Mouse (Mus musculus): ENCODE data around the gene B4galt2. TPM values are rescaled to one million over a fixed set of nuclear protein-coding genes. Genes with fewer than 3 reads are reported as not detected.

B4galt2 gene
- polyA plus RNA-seq, 1 experiment from 2014 or later: 11.9 TPM

DNA sequence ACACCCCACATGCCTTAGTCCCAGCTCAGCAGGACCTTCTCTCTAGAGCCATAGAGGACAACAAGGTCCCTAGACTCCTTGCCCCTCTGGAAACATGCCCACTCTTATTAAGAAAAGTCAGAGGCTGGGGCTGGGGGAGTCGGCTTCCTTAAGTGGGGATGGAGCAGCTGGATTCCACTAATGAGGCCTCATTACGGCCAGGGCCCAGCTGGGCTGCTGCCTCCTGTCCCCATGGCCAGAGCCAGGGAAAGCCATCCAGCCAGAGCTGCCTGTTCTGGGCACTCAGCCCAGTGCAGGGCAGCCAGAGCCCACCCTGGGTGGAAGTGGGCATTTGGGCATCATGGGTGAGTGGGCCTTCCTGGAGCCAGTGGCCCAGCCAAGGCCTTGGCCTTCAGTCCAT, 36.3 kb downstream of the B4galt2 start:
- Histone ChIP-seq H3K9me3 (ENCODE audit: control insufficient read depth, low read length) (no peaks in the 10 kb centered on the region), H3K4me3 (ENCODE audit: low read depth, low read length) (no peak overlapping the region), H3K9ac (ENCODE audit: low read length) (no peak overlapping the region), H3K36me3 (ENCODE audit: control insufficient read depth, insufficient read depth, low read length) (peaks cover 6% of the 10 kb centered on the region), H3K4me2 (replicated peaks; ENCODE audit: low read depth) (no peak overlapping the region), H3K4me1 (replicated peaks; ENCODE audit: control insufficient read depth, insufficient read depth) (no peaks in the 10 kb centered on the region), H3K27me3 (ENCODE audit: control insufficient read depth, insufficient read depth, low read length) (no peaks in the 10 kb centered on the region), H3K27ac (replicated peaks) (no peak overlapping the region)
- TF ChIP-seq CTCF (IDR thresholded peaks at IDR 0.05; ENCODE audit: low read depth): no peak
- TF ChIP-seq EP300 (optimal IDR thresholded peaks at IDR 0.05): no peak
- DNase-seq (ENCODE audit: low spot score) (no peak), ATAC-seq (ENCODE audit: low FRiP score, low TSS enrichment) (no peak)
- WGBS: 61% methylated on average over 2 of the region's 2 CpGs

DNA sequence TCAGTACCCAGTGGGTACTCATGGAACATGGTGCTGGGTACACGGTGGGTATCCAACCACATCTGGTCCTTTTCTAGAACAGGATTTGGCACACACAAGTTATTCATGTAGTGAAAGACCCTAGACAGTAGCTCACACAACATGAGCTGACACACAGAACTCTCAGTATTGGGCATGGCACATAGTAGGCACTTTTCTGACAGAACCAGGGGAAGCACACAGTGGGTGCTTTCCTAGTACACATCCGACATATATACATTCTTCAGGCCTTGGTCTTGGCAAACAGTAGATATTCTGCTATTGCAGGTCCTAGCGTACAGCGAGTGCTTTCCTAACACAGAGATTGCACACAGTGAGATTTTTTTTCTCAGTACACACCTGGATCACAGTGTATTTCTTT, 37.0 kb downstream of the B4galt2 start:
- DNase-seq (ENCODE audit: low spot score): no peak
- no peak overlapping the region for H3K9ac ChIP-seq (ENCODE audit: low read length)
- TF ChIP-seq EP300 (optimal IDR thresholded peaks at IDR 0.05) (no peak), CTCF (IDR thresholded peaks at IDR 0.05; ENCODE audit: low read depth) (no peak)

DNA sequence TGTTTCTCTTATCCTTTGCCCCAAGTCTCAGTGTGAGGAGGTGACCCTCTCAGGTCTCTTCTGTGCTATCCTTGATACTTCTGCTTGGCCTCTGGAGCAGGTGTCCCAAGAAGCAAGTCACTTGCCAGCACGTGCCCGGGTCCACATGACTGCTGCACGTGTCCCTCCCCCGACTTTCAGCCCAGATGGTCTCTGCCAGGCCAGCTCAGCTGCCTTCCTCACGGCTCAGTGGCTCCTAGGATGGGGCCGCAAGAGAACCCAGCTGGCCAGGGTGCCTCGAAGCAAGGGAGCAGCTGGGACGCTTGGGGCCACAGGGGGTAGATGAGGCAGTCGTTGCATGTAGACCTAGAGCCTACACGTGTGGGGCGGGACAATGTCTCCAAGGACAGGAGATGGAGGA, 38.0 kb downstream of the B4galt2 start:
- H3K9ac ChIP-seq (ENCODE audit: low read length): no peak overlapping the region
- no peak overlapping the region for H3K4me3 ChIP-seq (ENCODE audit: low read depth, low read length)
- H3K27ac ChIP-seq (replicated peaks): no peak overlapping the region
- no peak for ATAC-seq (ENCODE audit: low FRiP score, low TSS enrichment)
- WGBS: 83% methylated on average over 11 of the region's 11 CpGs
- DNase-seq (ENCODE audit: low spot score): no peak
- TF ChIP-seq EP300 (optimal IDR thresholded peaks at IDR 0.05): no peak
- no peak for TF ChIP-seq CTCF (IDR thresholded peaks at IDR 0.05; ENCODE audit: low read depth)
- no peaks in the 10 kb centered on the region for H3K27me3 ChIP-seq (ENCODE audit: control insufficient read depth, insufficient read depth, low read length)
- peaks cover 6% of the 10 kb centered on the region for H3K36me3 ChIP-seq (ENCODE audit: control insufficient read depth, insufficient read depth, low read length)
- no peak overlapping the region for H3K4me2 ChIP-seq (replicated peaks; ENCODE audit: low read depth)
- peaks cover 2% of the 10 kb centered on the region; the same call in 1 of the 2 replicates for H3K4me1 ChIP-seq (replicated peaks; ENCODE audit: control insufficient read depth, insufficient read depth)
- no peaks in the 10 kb centered on the region for H3K9me3 ChIP-seq (ENCODE audit: control insufficient read depth, low read length)

More for the DNA sequence above, 37.0 kb downstream of the B4galt2 start:
- H3K36me3 ChIP-seq (ENCODE audit: control insufficient read depth, insufficient read depth, low read length): peaks cover 6% of the 10 kb centered on the region
- peaks cover under 1% of the 10 kb centered on the region; the same call in 1 of the 2 replicates for H3K4me1 ChIP-seq (replicated peaks; ENCODE audit: control insufficient read depth, insufficient read depth)
- no peaks in the 10 kb centered on the region for H3K9me3 ChIP-seq (ENCODE audit: control insufficient read depth, low read length)
- ATAC-seq (ENCODE audit: low FRiP score, low TSS enrichment): no peak
- no peak overlapping the region for H3K27ac ChIP-seq (replicated peaks)
- no peak overlapping the region for H3K4me3 ChIP-seq (ENCODE audit: low read depth, low read length)
- H3K4me2 ChIP-seq (replicated peaks; ENCODE audit: low read depth): no peak overlapping the region
- 94% methylated on average over 4 of the region's 4 CpGs for WGBS
- no peaks in the 10 kb centered on the region for H3K27me3 ChIP-seq (ENCODE audit: control insufficient read depth, insufficient read depth, low read length)

DNA sequence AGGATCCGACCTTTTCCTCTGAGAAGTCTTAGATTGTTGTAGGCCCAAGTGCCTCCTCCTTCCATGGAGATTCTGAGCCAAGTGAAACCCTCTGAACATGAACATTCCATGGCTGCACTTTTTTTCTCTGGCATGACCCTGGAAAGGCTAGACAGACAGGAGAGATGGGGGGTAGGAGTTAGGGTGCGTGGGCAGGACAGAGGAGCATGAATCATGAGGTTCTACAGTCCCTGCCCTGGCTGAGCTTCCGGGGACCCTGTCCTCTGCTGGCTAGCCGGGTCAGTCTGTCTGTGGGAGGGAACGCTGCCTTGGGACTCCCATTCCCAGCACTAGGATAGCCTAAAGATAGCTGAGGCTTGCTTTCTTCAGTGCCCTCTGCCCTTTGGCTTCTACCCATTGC, 38.8 kb downstream of the B4galt2 start:
- no peak overlapping the region for H3K4me2 ChIP-seq (replicated peaks; ENCODE audit: low read depth)
- no peaks in the 10 kb centered on the region for H3K27me3 ChIP-seq (ENCODE audit: control insufficient read depth, insufficient read depth, low read length)
- TF ChIP-seq EP300 (optimal IDR thresholded peaks at IDR 0.05) (no peak), CTCF (IDR thresholded peaks at IDR 0.05; ENCODE audit: low read depth) (no peak)
- peaks cover 6% of the 10 kb centered on the region for H3K36me3 ChIP-seq (ENCODE audit: control insufficient read depth, insufficient read depth, low read length)
- H3K4me1 ChIP-seq (replicated peaks; ENCODE audit: control insufficient read depth, insufficient read depth): peaks cover 5% of the 10 kb centered on the region; the same call in 1 of the 2 replicates
- no peak overlapping the region for H3K9ac ChIP-seq (ENCODE audit: low read length)
- H3K9me3 ChIP-seq (ENCODE audit: control insufficient read depth, low read length): no peaks in the 10 kb centered on the region
- no peak overlapping the region for H3K27ac ChIP-seq (replicated peaks)
- ATAC-seq (ENCODE audit: low FRiP score, low TSS enrichment) (no peak), DNase-seq (ENCODE audit: low spot score) (no peak)
- WGBS: 77% methylated on average over 5 of the region's 5 CpGs
- H3K4me3 ChIP-seq (ENCODE audit: low read depth, low read length): no peak overlapping the region

DNA sequence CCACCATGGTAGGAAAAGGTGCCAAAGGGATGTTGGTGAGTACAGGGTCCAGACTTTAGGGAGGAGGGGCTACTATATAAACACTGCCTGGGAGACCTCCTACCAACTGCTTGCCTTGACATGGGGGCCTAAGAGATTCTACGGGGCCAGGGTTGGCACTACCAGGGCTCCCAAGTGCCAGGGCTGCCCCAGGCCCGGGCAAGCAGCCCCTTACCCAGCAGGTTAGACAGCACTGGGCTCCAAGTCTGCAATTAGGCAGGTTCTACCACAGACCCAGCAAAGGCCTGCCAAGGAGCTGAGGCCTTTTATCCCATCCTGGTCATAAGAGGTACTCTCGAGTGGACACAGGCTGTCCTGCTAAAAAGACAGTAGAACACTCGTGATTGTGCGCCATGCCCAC, 40.2 kb downstream of the B4galt2 start:
- TF ChIP-seq CTCF (IDR thresholded peaks at IDR 0.05; ENCODE audit: low read depth) (no peak), EP300 (optimal IDR thresholded peaks at IDR 0.05) (no peak)
- H3K36me3 ChIP-seq (ENCODE audit: control insufficient read depth, insufficient read depth, low read length): peaks cover 6% of the 10 kb centered on the region
- no peaks in the 10 kb centered on the region for H3K9me3 ChIP-seq (ENCODE audit: control insufficient read depth, low read length)
- 96% methylated on average over 5 of the region's 5 CpGs for WGBS
- ATAC-seq (ENCODE audit: low FRiP score, low TSS enrichment): no peak
- H3K4me2 ChIP-seq (replicated peaks; ENCODE audit: low read depth): no peak overlapping the region
- H3K4me3 ChIP-seq (ENCODE audit: low read depth, low read length): no peak overlapping the region
- DNase-seq (ENCODE audit: low spot score): no peak
- no peak overlapping the region for H3K27ac ChIP-seq (replicated peaks)
- no peaks in the 10 kb centered on the region for H3K27me3 ChIP-seq (ENCODE audit: control insufficient read depth, insufficient read depth, low read length)
- H3K4me1 ChIP-seq (replicated peaks; ENCODE audit: control insufficient read depth, insufficient read depth): peaks cover 5% of the 10 kb centered on the region; the same call in 1 of the 2 replicates
- no peak overlapping the region for H3K9ac ChIP-seq (ENCODE audit: low read length)

DNA sequence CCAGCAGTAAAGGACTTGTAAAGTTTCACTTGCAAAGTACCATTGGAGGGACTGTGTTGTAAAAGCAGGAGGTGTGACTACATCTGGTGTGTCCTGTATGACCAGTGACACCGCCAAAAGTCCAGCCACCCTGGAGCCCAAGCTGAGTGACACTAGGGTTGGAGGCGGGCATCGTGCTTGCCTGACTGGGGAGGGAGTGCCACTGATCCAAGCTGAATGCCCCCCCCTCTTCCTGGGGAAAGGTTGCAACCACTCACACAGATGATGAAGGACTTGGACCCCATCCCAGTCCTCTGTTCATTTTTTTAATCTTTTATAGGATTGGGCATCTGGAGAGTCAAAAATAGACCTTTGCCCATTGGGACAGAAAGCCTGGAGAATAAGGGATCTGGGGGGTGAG, 41.7 kb downstream of the B4galt2 start:
- WGBS: 62% methylated on average over 3 of the region's 3 CpGs
- Histone ChIP-seq H3K9me3 (ENCODE audit: control insufficient read depth, low read length) (no peaks in the 10 kb centered on the region), H3K27ac (replicated peaks) (peak overlapping the region; percentile 46), H3K4me2 (replicated peaks; ENCODE audit: low read depth) (no peak overlapping the region), H3K4me3 (ENCODE audit: low read depth, low read length) (no peak overlapping the region), H3K9ac (ENCODE audit: low read length) (no peak overlapping the region), H3K27me3 (ENCODE audit: control insufficient read depth, insufficient read depth, low read length) (no peaks in the 10 kb centered on the region), H3K36me3 (ENCODE audit: control insufficient read depth, insufficient read depth, low read length) (peaks cover 6% of the 10 kb centered on the region), H3K4me1 (replicated peaks; ENCODE audit: control insufficient read depth, insufficient read depth) (peaks cover 9% of the 10 kb centered on the region)
- ATAC-seq (ENCODE audit: low FRiP score, low TSS enrichment) (peak; percentile 32; the same call in 1 of the 2 replicates), DNase-seq (ENCODE audit: low spot score) (no peak)
- TF ChIP-seq CTCF (IDR thresholded peaks at IDR 0.05; ENCODE audit: low read depth): no peak
- TF ChIP-seq EP300 (optimal IDR thresholded peaks at IDR 0.05): no peak
